Mouse (Mus musculus) heart, postnatal 4 days (tissue): ENCODE measurements at regions not wholly inside any gene's neighbourhood (a gene's known extent, or its start where the extent isn't known, plus 50 kb on each side); places are given as distances from the start of the nearest gene placed in this dataset.

Source experiments
- DNase-seq: peaks from one replicate; pipeline ENCODE4 v3.0.0; 2021

DNA sequence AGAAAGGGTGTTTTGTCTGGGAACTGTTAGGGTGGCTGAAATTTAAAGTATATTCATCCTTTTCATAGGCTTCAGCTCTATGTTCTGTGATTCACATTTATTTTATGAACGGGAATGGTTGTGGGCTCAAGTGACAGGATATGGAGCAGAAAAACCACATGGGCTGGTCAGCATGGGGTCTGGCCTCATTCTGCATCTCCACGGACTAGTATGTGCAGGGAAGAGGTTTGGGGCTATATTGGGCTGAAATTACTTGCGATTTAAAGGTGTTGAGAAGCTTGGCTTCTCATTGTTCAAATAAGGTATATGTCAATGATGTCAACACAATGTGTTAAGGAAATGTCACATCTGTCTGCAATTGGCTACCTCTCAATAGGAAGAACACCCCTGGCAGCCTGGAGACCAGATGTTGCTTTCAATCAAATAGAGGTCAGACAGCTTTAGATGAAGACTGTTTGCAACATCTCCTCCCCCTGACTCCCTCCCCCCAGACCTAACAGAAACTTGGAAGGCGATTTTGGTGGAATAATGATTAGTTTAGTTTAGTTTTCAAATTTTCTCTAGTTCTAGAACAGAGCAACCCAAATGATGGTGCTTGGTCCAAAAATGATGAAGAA lies 777.0 kb downstream of the Slc4a3 start:
- peak; percentile 4 for DNase-seq

DNA sequence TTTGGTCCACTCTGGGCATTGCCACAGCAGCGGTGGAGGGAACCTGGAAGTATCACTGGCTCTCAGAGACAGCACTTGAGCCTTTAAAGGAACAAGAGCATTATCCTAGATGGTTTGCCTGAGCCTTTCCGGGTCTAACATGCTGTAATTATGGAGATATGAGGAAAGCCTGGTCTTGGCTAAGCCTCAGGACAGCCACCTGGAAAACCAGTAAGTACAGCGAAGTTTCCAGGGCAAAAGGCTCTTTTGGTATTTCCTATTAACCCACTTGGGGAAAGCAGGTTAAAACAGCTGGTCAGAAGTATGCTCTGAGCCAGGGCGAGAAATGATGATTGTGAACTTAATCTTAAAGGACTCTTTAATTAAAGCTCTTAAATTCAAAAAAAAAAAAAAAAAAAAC lies 777.5 kb downstream of the Slc4a3 start:
- no peak for DNase-seq

DNA sequence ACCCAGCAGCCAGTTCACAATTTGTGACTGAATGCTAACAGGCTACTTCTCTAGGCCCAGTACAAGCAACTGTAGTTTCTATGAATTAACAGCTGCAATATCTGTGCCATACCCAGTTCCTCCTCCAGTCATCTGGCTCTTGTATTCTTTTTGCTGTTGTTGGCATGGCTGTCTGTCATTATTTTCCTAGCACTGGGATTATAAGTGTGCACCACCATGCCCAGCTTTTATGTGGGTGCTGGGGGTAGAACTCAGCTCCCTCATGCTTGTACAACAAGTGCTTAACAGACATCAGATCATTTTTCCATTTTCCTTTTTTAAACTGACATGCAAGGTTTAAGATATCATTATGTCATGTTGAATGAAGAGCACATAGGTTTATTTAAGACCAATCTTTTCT lies 789.9 kb downstream of the Slc4a3 start:
- DNase-seq = no peak

- DNase-seq = no peak
Measured at GRCm38 (mm10) chr1:76362106-76362505, 816.0 kb downstream of the Slc4a3 start.

DNA sequence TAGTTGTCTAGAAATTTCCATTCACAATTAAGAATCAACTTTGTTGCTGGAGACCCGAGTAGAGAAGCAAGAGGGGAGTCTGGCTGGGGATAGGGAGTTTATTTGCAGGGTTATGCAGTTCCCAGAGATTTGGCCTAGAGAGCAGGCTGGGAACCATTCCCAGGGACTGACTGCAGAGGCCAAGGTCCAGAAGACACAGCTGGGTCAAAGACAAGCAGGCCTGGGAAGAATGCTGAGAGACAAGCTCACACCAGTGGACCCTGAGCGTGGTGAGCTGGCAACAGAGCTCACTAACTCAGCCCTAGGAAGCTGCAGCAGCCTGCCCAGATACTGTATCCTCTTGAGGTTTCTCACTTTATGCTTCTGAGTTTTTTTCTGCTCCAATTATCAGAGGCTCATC lies 827.9 kb downstream of the Slc4a3 start:
- DNase-seq = peak; percentile 57

- DNase-seq = no peak
Measured at GRCm38 (mm10) chr1:76378154-76378553, 832.1 kb downstream of the Slc4a3 start.

DNA sequence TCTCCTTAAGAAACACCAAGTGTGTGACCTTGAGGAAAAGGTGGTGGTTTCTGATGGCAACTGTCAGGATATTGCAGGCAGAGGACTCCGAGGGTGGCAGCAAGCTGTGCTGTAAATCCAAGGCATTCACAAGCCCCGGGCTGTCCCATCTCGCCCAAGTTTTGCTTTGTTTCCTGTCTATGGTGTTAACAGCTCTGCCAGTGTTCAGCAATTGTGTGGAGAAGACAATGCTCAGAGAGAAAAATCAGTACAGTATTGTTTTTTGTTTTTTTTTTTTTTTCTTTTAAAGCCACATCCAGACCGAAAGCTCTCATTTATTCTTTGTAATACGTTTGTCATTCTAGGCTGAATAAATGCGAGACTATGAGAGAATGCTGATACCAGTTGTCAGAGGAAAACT lies 846.5 kb downstream of the Slc4a3 start:
- no peak for DNase-seq

DNA sequence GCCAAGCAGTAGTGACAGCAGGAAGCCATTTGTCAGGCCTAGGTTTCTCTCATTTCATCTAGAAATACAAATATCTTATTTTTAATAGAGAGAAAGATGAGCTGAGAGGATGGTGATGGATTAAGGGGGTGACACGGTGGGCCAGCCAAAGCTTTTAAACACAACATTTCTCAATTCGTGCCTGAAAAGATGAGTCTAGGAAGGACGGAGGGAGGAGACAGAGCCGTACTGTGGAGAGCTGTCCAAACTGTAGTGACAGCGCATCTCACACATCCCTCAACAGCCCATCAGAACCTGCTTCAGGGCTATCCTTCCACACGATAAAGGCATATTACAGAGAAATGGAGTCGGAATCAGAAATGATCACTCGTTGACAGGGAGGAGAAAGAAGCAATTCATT lies 848.0 kb downstream of the Slc4a3 start:
- DNase-seq = no peak

DNA sequence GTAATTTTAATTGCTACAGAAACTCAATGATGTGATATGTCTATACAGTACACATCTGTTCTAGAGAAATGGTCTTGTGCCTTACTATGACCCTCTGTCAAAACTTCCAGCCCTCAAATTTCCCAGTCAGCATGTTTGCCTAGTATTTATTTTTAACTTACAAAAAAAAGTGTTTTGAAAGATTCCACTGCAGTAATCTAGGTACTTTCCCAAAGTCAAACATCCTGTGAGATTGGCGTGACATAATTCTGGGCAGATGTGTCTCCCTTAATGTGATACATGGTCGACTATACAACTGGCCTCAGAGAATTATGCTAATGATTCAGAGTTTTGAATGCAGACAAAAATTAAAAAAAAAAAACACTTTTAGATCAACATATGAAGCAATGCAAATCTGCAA lies 856.8 kb downstream of the Slc4a3 start:
- no peak for DNase-seq

- DNase-seq = no peak
Measured at GRCm38 (mm10) chr1:76404003-76404402, 857.9 kb downstream of the Slc4a3 start.

DNA sequence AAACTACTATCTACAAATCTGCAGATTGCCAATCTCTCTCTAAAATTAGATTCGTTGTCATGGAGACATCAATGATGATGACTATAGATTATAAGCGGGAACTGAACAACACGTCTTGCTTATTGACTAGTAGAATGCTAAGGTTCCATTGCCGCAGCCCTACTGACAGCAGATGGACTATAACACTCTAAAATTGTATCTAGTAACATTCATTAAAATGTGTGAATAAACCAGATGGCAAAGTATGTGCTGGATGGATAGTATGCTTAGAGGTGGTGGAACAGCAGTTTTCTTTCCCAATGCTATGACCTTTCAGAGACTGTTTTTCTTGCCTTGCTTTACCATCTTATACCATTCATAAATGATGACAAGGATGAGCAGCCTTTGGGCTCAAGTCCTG lies 864.7 kb downstream of the Slc4a3 start:
- no peak for DNase-seq

- no peak for DNase-seq
Measured at GRCm38 (mm10) chr1:76420525-76420924, 874.5 kb downstream of the Slc4a3 start.

DNA sequence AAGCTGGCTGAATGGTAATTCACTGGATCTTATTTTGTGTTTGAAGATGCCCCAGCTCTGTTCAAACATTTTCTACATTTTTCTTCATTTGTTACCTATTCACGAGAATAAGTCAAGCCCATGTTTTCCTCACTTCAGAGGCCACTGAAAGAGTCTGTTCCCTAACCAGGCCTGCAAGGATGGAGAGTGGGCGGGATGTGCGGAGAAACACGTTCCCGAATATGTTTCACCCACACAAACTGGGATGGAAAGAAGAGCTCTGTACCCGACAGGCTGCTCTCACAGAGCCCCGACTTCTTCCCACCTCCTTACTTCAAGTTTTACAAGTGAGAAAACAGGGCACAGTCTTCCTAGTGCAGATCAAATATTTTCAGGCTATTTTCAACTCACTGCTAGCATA lies 881.4 kb downstream of the Slc4a3 start:
- DNase-seq = no peak

- DNase-seq = no peak
Measured at GRCm38 (mm10) chr1:76430041-76430610, 884.1 kb downstream of the Slc4a3 start.

- no peak for DNase-seq
Measured at GRCm38 (mm10) chr1:76433481-76433941, 887.4 kb downstream of the Slc4a3 start.

DNA sequence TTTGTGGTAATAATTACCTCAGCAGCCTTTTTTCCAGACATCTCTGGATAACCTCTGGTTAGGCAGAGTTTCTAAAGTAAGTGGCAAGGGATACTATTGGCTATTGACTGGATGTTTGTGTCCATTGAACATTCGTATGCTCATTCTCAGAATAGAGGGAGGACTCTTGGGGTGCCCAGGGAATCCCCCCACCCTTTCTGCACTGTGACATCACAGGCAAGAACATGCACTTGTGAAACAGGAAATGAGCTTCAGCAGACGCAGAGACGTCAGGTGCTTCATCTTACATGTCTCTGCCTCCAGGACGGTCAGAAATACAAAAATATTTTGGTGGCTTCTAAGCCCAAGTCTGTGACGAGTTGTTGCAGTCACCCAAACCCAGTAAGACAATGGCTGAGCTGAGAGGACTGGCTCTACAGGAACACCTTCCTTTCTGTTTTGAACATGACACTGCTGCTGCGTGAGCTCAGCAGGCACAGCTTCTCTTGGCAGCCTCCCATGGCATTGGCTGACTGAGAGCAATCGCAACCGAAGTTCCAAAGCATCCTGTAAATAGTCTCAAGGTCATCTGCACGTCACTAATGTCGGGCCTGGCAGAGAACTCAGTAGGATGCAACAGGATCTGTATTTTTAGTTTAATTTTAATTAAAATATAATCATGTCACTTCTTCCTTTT lies 904.6 kb downstream of the Slc4a3 start:
- peak; percentile 40 for DNase-seq

GRCm38 (mm10) chr1:76453160-76453710 lies 907.2 kb downstream of the Slc4a3 start:
- no peak for DNase-seq

- DNase-seq = no peak
Measured at GRCm38 (mm10) chr1:76466562-76466961, 920.5 kb downstream of the Slc4a3 start.

- DNase-seq = no peak
Measured at GRCm38 (mm10) chr1:76484193-76484592, 938.1 kb downstream of the Slc4a3 start.

DNA sequence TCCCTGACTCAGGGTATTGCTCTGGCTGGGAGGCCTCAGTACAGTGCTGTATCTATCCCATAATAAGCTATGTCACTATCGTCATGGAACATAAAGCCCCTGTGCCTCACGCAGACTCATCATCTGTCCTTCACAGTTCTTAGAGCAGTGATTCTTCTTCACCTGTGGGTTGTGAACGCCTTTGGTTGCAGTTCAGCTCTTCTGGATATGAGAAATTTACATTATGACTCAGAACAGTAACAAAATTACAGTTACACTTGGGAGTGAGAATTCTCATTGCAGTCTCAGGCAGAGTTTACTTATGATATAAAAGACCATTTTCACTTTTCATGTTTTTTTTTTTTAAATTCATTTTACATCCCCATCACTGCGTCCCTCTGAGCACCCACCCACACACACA lies 941.4 kb downstream of the Slc4a3 start:
- DNase-seq = no peak

GRCm38 (mm10) chr1:76489681-76490492 lies 943.8 kb downstream of the Slc4a3 start:
- DNase-seq = peak; percentile 7

DNA sequence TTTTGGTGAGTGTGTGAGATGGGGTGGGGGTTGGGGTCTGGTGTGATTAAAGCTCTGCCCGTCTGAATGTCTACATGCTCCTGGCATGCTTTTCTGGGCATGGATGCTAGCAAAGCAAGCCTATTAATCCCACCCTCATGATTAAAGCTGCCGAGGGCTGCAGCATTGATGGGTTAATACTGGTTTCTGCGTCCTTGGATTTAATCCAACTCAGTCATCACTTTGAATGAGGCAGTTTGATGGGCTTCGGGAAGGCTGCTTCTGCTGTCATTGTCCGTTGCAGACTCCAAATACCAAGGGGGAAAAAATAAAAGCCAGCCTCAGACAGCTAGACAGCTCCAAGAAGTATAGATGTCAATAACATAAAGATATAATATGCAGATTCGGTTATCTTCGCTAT lies 944.7 kb downstream of the Slc4a3 start:
- no peak for DNase-seq

DNA sequence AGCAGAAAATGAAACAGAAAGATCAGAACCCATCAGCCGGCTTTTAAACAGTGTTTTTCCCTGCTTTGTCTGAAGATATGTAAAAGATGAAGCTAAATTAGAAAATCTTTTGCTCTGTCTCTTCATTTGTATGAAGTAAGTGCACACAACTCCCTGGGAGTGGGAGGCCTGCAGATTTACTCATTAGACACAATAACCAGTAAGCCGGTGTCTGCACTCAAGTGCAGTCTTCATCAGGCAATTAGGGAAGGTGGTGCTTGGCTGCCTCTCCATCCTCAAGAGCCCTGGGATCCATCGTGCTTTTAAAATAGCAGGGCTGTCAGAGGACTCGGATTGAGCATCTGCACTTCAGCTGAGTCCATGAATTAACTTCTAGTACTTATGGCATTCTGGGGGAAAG lies 945.1 kb downstream of the Slc4a3 start:
- DNase-seq = no peak
